Mouse (Mus musculus): ENCODE measurements at regions not wholly inside any gene's neighbourhood (a gene's known extent, or its start where the extent isn't known, plus 50 kb on each side); places are given as distances from the start of the nearest gene placed in this dataset.

DNA sequence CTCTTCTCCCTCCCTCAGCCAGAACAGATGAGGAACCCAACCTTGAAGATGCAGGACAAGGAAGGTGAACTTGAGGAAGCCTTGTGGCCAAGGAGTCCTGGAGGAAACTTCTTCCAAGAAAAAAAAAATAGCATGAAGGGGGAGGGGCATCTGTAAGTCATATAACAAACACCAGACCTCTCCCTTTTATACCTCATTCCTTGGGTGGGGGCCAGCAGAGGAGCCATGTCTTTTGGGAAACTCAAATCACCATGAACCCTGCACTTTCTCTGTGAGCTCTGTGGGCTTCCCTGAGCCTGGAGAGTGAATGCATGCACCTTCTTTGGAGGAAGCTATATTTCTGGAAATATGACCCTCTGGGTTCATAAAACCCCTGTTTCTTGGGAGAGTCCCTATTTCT lies 90.0 kb upstream of the Pkdcc start:
- Histone ChIP-seq H3K4me1 (ENCODE audit: control insufficient read depth, insufficient read depth, low read length) (peaks cover 14% of the 10 kb centered on the region), H3K27ac (ENCODE audit: insufficient read depth, low read depth, low read length) (no peak overlapping the region), H3K4me3 (ENCODE audit: insufficient read depth, low read depth, low read length) (no peak overlapping the region)
- no peak for TF ChIP-seq CTCF (IDR thresholded peaks at IDR 0.05; ENCODE audit: insufficient read depth, low read depth, low read length)

DNA sequence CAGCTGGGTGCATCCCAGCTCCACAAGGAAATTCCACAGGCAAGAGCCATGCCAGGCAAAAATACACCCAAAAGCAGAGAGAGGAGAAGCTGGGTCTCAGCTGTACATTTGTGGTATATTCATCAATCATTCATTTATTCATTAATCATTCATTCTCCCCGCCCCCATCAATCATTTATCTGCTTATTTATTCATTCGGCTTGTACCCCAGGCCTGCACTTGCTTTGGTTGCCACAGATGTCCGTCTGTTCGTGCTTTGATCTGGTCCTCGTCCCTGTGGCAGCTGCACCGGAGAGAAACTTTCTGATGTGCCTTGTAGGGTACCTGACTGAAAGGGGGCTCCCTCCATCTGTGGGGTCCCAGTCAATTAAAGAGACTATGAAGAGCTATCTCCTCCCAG lies 87.2 kb upstream of the Pkdcc start:
- 83% methylated on average over 6 of the region's 6 CpGs for WGBS
- no peak for TF ChIP-seq POLR2A (IDR thresholded peaks at IDR 0.05; ENCODE audit: insufficient read depth, low read depth, low read length)
- TF ChIP-seq CTCF (IDR thresholded peaks at IDR 0.05; ENCODE audit: insufficient read depth, low read depth, low read length) = no peak

DNA sequence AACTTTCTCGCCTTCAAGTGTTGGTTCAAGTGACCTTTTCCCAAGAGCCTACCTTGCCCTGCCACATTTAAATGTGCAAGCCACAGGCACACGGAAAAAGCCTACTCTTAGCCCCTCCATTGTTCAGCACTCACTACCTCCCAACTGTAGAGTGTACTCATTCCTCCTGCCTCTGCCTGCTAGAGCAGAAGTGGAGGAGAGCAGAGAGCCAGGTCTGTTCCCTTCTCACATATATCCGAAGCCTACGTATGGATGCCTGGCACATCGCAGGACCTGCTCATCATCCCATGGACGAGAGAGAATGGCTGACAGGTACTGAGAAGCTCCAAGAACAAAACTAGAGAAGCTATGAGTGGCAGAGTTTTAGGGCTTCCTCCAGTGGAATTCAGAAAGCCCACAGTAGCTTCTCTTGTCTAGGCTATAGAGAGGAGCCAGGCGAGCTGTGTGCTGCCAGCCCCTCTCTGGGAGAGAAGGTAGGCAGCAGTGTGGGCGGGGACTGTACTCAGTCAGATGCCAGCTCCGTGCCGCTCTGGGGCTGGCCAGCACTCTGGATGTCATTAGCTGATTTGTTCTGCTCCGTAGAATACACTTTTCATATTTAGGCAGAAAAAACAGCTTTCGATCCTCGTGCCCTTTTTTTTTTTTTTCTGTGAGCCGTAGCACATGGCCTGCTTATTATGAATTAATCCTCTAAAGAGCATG lies 86.1 kb upstream of the Pkdcc start:
- TF ChIP-seq CTCF (IDR thresholded peaks at IDR 0.05; ENCODE audit: insufficient read depth, low read depth, low read length) = no peak
- no peak for TF ChIP-seq POLR2A (IDR thresholded peaks at IDR 0.05; ENCODE audit: insufficient read depth, low read depth, low read length)
- Histone ChIP-seq H3K4me3 (ENCODE audit: insufficient read depth, low read depth, low read length) (no peak overlapping the region), H3K27ac (ENCODE audit: insufficient read depth, low read depth, low read length) (no peak overlapping the region), H3K4me1 (ENCODE audit: control insufficient read depth, insufficient read depth, low read length) (peaks cover 6% of the 10 kb centered on the region; the same call in 1 of the 2 replicates)
- WGBS = 43% methylated on average over 14 of the region's 14 CpGs

More for the DNA sequence above, 87.2 kb upstream of the Pkdcc start:
- H3K4me1 ChIP-seq (ENCODE audit: control insufficient read depth, insufficient read depth, low read length) = peaks cover 10% of the 10 kb centered on the region
- no peak overlapping the region for H3K27ac ChIP-seq (ENCODE audit: insufficient read depth, low read depth, low read length)
- no peak overlapping the region for H3K4me3 ChIP-seq (ENCODE audit: insufficient read depth, low read depth, low read length)

DNA sequence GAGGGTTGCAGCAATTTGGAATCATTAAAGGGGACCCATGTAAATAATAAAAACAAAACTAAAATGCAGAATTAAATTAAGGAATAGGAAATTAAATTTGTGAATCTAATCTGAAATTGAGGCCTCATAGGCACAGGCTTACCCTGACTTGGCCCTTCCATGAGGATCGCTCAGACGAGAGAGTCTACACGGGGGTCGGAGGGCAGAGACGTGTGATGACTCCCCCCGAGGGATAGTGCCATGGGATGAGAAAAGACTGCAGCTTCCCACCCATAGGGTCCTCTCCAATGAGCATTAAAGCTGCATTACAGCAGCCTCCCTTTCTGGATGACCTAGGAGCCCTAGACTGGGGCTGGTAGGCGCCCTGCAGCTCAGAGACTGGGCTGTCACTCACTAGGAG lies 85.4 kb upstream of the Pkdcc start:
- WGBS = 87% methylated on average over 7 of the region's 7 CpGs
- H3K4me3 ChIP-seq (ENCODE audit: insufficient read depth, low read depth, low read length) = no peak overlapping the region
- no peak for TF ChIP-seq CTCF (IDR thresholded peaks at IDR 0.05; ENCODE audit: insufficient read depth, low read depth, low read length)
- H3K4me1 ChIP-seq (ENCODE audit: control insufficient read depth, insufficient read depth, low read length) = peaks cover 6% of the 10 kb centered on the region; the same call in 1 of the 2 replicates
- H3K27ac ChIP-seq (ENCODE audit: insufficient read depth, low read depth, low read length) = no peak overlapping the region

DNA sequence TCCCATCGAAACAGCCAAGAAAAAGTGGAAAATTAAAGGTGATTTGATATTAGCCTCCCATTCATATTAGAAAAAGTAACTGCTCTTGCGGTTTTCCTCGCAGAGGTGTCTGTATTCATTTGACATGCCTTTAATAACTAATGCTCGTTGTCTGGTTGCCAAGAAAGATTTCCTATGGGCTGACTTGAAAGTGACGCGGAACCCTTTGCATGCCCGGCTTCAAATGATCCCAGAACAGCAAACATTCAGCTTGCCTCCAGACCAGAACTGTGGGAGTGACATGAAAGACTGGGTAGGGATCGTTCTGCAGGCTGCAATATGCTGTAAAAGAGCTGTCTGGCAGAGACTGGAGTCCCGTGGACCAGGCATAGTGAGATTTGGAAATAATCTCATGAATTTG lies 81.9 kb upstream of the Pkdcc start:
- no peak for TF ChIP-seq CTCF (IDR thresholded peaks at IDR 0.05; ENCODE audit: insufficient read depth, low read depth, low read length)
- TF ChIP-seq POLR2A (IDR thresholded peaks at IDR 0.05; ENCODE audit: insufficient read depth, low read depth, low read length) = no peak
- 78% methylated on average over 9 of the region's 9 CpGs for WGBS
- Histone ChIP-seq H3K4me3 (ENCODE audit: insufficient read depth, low read depth, low read length) (no peak overlapping the region), H3K27ac (ENCODE audit: insufficient read depth, low read depth, low read length) (no peak overlapping the region), H3K4me1 (ENCODE audit: control insufficient read depth, insufficient read depth, low read length) (peaks cover 8% of the 10 kb centered on the region)

DNA sequence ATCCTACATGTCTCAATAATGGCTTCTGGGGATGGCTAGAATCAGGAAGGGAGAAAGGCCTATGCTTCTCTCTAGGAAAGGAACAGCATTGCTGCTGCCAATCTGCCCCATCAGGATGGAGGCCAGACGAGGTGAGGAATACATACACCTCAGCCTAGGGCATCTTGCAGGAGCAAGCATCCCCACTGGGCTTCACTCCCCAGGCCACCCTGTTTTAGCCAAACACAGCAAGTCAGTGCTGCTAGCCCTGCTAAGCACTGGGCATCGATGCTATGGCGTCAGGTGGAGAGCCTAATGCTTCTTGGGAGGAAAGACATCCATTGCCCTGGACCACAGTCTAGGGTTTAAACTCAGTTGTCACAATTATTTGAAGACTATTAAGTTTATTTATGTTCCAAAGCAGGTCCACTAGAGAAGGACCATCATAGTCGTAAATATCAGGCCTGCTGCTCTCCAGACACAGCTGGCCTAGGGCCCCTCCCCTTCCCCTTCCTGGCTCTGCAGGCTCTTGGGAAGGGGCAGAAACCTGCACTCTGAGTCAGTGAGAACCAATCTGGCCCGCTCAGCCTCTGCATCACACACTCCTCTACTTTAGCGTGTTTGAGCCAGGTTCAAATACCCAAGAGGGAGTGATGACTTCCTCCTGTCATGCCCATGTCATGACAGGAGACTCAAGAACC lies 79.5 kb upstream of the Pkdcc start:
- no peak overlapping the region for H3K4me3 ChIP-seq (ENCODE audit: insufficient read depth, low read depth, low read length)
- no peak for TF ChIP-seq CTCF (IDR thresholded peaks at IDR 0.05; ENCODE audit: insufficient read depth, low read depth, low read length)
- no peak for TF ChIP-seq POLR2A (IDR thresholded peaks at IDR 0.05; ENCODE audit: insufficient read depth, low read depth, low read length)
- H3K4me1 ChIP-seq (ENCODE audit: control insufficient read depth, insufficient read depth, low read length) = peaks cover 5% of the 10 kb centered on the region; the same call in 1 of the 2 replicates
- WGBS = 90% methylated on average over 6 of the region's 6 CpGs
- H3K27ac ChIP-seq (ENCODE audit: insufficient read depth, low read depth, low read length) = no peak overlapping the region

DNA sequence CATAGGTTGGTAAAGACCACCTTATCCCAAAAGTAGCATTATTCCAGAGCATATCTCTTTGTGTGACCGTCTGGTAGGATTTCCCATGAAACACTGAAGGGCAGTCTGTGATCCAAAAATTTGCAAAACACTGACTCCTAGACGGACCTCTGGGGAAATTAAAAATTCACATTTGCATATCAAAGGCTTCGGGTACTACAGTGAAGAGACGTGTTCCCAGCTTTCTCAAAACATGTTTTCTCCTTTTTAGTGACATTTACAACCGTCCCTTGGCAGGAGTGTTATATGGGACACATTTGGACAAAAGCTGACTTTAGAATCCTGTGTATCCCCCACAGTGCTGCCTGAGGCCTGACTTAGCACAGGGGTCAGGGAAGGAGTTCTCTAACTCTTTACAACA lies 78.8 kb upstream of the Pkdcc start:
- WGBS = 79% methylated on average over 5 of the region's 5 CpGs
- Histone ChIP-seq H3K4me3 (ENCODE audit: insufficient read depth, low read depth, low read length) (no peak overlapping the region), H3K4me1 (ENCODE audit: control insufficient read depth, insufficient read depth, low read length) (peaks cover 5% of the 10 kb centered on the region; the same call in 1 of the 2 replicates), H3K27ac (ENCODE audit: insufficient read depth, low read depth, low read length) (no peak overlapping the region)
- no peak for TF ChIP-seq POLR2A (IDR thresholded peaks at IDR 0.05; ENCODE audit: insufficient read depth, low read depth, low read length)
- TF ChIP-seq CTCF (IDR thresholded peaks at IDR 0.05; ENCODE audit: insufficient read depth, low read depth, low read length) = no peak

DNA sequence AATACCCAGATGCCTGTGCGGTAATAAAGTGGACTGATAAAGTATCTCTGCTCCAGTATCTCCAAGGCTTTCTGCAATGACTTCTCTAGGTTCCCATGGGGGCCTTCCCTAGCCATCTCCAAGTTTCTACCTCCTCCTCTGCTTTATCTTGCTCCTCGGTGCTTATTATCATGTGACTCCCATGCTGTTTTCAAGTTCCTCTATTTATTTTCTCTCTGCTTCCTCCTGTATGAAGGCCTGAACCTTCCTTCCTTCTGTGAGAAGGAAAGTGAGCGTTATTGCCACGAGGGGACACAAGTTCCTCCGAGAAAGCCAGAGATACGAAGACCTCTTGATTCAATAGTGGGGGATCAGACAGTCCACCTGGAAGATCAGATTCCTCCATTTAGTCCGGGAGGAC lies 77.4 kb upstream of the Pkdcc start:
- 84% methylated on average over 7 of the region's 7 CpGs for WGBS
- no peak for TF ChIP-seq POLR2A (IDR thresholded peaks at IDR 0.05; ENCODE audit: insufficient read depth, low read depth, low read length)
- TF ChIP-seq CTCF (IDR thresholded peaks at IDR 0.05; ENCODE audit: insufficient read depth, low read depth, low read length) = no peak
- no peak overlapping the region for H3K27ac ChIP-seq (ENCODE audit: insufficient read depth, low read depth, low read length)
- peaks cover 5% of the 10 kb centered on the region; the same call in 1 of the 2 replicates for H3K4me1 ChIP-seq (ENCODE audit: control insufficient read depth, insufficient read depth, low read length)
- no peak overlapping the region for H3K4me3 ChIP-seq (ENCODE audit: insufficient read depth, low read depth, low read length)

DNA sequence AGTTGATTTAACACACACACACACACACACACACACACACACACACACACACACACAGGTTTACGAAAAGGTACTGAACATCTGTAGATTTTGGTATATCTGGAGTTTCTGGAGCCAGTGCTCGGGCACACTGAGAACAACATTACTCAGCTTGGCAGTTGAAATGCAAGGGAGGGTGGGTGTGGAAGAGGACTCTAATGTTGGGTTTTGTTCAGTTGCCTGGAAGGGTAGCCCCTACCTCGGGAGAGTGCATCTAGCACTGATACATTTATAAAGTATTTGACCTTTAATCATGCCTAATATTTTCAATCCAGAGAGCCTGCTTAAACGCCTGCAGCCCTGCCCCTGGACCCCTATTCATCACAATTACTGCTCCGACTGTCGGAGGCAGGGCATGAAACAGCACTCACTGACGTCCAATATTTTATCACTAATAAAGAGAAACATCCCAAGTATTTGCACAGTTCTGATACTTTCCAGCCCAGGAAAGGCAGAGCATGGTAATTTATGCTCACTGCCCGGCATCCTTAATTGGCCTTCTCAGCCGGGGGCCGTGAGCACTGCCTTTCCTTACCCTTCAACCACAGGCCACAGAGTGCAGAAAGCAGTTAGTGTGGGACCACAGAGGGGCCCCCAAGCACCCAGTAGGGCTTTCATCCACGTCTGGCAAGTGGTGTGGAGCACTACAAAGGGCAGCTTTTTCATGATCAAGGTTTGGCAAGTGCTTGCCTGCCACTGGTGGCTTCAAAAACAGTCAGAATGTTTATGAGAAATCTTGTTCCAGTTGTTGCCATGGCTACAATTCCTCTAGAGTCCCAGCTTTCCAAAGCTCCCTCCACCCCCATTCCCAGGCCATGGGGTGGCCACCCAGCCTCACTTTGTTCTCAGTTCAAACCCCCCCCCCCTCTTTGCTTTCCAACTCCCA lies 76.3 kb upstream of the Pkdcc start:
- H3K4me3 ChIP-seq (ENCODE audit: insufficient read depth, low read depth, low read length) = no peak overlapping the region
- TF ChIP-seq CTCF (IDR thresholded peaks at IDR 0.05; ENCODE audit: insufficient read depth, low read depth, low read length) = no peak
- no peak for TF ChIP-seq POLR2A (IDR thresholded peaks at IDR 0.05; ENCODE audit: insufficient read depth, low read depth, low read length)
- H3K4me1 ChIP-seq (ENCODE audit: control insufficient read depth, insufficient read depth, low read length) = peaks cover 5% of the 10 kb centered on the region; the same call in 1 of the 2 replicates
- no peak overlapping the region for H3K27ac ChIP-seq (ENCODE audit: insufficient read depth, low read depth, low read length)
- 55% methylated on average over 11 of the region's 11 CpGs for WGBS

Data from olfactory bulb, adult 2 months (tissue).